Mouse (Mus musculus) layer of hippocampus, adult 11-12 months (tissue): ENCODE measurements around the gene Slc8a1.

Source experiments
- DNase-seq: peaks from one replicate; pipeline ENCODE4 v3.0.0; 2022; ENCODE audit warnings: low spot score

Gene Slc8a1

GRCm38 (mm10) chr17:81669062-81669815, 68.9 kb downstream of the Slc8a1 start:
- peak; percentile 61 for DNase-seq

GRCm38 (mm10) chr17:81668466-81668865, 69.7 kb downstream of the Slc8a1 start:
- DNase-seq, result no peak

GRCm38 (mm10) chr17:81667935-81668334, 70.2 kb downstream of the Slc8a1 start:
- no peak for DNase-seq

- DNase-seq, result peak; percentile 56
These were observed 71.6 kb downstream of the Slc8a1 start for GRCm38 (mm10) chr17:81666551-81666950.

GRCm38 (mm10) chr17:81664916-81665315, 73.3 kb downstream of the Slc8a1 start:
- no peak for DNase-seq

- no peak for DNase-seq
These were observed 80.3 kb downstream of the Slc8a1 start for GRCm38 (mm10) chr17:81657828-81658227.

- DNase-seq, result no peak
These were observed 83.6 kb downstream of the Slc8a1 start for GRCm38 (mm10) chr17:81654548-81654947.

- DNase-seq, result no peak
These were observed 85.2 kb downstream of the Slc8a1 start for GRCm38 (mm10) chr17:81652958-81653357.

- DNase-seq, result no peak
These were observed 101.4 kb downstream of the Slc8a1 start for GRCm38 (mm10) chr17:81636822-81637221.

- DNase-seq, result no peak
These were observed 107.7 kb downstream of the Slc8a1 start for GRCm38 (mm10) chr17:81630471-81630870.

GRCm38 (mm10) chr17:81621188-81621644, 117.0 kb downstream of the Slc8a1 start:
- DNase-seq, result peak; percentile 27

GRCm38 (mm10) chr17:81618461-81618860, 119.7 kb downstream of the Slc8a1 start:
- no peak for DNase-seq

- DNase-seq, result no peak
These were observed 121.9 kb downstream of the Slc8a1 start for GRCm38 (mm10) chr17:81616326-81616725.

- DNase-seq, result no peak
These were observed 122.8 kb downstream of the Slc8a1 start for GRCm38 (mm10) chr17:81615391-81615790.

GRCm38 (mm10) chr17:81607515-81607914, 130.7 kb downstream of the Slc8a1 start:
- no peak for DNase-seq

- no peak for DNase-seq
These were observed 132.1 kb downstream of the Slc8a1 start for GRCm38 (mm10) chr17:81606084-81606483.

GRCm38 (mm10) chr17:81605219-81605660, 132.9 kb downstream of the Slc8a1 start:
- DNase-seq, result no peak

- DNase-seq, result no peak
These were observed 139.1 kb downstream of the Slc8a1 start for GRCm38 (mm10) chr17:81599072-81599471.

- DNase-seq, result no peak
These were observed 148.4 kb downstream of the Slc8a1 start for GRCm38 (mm10) chr17:81589791-81590190.

- no peak for DNase-seq
These were observed 151.4 kb downstream of the Slc8a1 start for GRCm38 (mm10) chr17:81586759-81587158.

- DNase-seq, result no peak
These were observed 158.3 kb downstream of the Slc8a1 start for GRCm38 (mm10) chr17:81579728-81580425.

GRCm38 (mm10) chr17:81576893-81577292, 161.3 kb downstream of the Slc8a1 start:
- DNase-seq, result no peak
